In the genomic region with DNA sequence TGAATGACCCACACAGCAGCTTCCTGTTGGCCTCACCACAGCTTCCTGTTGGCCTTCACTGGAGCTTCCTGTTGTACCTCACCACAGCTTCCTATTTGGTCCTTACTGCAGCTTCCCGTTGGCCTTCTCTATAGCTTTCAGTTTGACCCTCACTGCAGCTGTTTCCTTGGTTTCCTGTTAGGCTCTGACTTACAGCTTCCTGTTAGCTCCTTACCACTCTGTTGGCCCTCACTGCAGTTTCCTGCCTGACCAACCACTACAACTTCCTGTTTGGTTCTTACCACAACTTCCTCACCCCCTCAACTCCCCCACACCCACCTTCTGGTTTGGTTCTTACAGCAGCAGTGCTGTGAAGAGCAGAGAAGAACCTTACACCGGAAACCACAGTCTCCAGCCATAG, we compare ENCODE assay signal across 8 mouse cellular contexts.
DNase-seq lines count a peak whose midpoint lies in the region; ATAC-seq and TF ChIP-seq lines count a peak whose summit lies in the region.

No protein-coding gene starts in this region.

- no peak for TF ChIP-seq EP300 in lung, postnatal 0 days (IDR thresholded peaks at IDR 0.05)

- no peak for TF ChIP-seq CTCF in lung, postnatal 0 days (IDR thresholded peaks at IDR 0.05)

- no peaks in the 10 kb centered on the region for H3K9me3 ChIP-seq in lung, postnatal 0 days (ENCODE audit: low read length)

- 68% methylated on average over 2 of the region's 2 CpGs for WGBS in lung, postnatal 0 days

- no peak overlapping the region for H3K4me2 ChIP-seq in lung, postnatal 0 days (replicated peaks; ENCODE audit: low read depth, low read length)

- DNase-seq in kidney, adult 9 months: peak; percentile 25
- no peak for DNase-seq in kidney, postnatal 36 days
- peak; percentile 76 for DNase-seq in T-cell, adult 2 months (ENCODE audit: low spot score)
- DNase-seq in lung, postnatal 0 days (ENCODE audit: low spot score): peak; percentile 26
- peak; percentile 58 to 77 for DNase-seq in thymus, adult 18-20 months
- DNase-seq in c-Kit-positive CD71-positive TER-119-positive erythroid progenitor cells, embryonic 14.5 days (ENCODE audit: low spot score): no peak
- no peak for DNase-seq in layer of hippocampus, adult 11-12 months (ENCODE audit: low spot score)
- DNase-seq in embryo, embryonic 10 days (ENCODE audit: low spot score): no peak

- H3K9ac ChIP-seq in lung, postnatal 0 days (replicated peaks; ENCODE audit: low read depth): no peak overlapping the region

- peak; percentile 47 for ATAC-seq in lung, postnatal 0 days

- H3K27me3 ChIP-seq in lung, postnatal 0 days (replicated peaks; ENCODE audit: insufficient read depth, low read length): no peaks in the 10 kb centered on the region

- no peaks in the 10 kb centered on the region for H3K36me3 ChIP-seq in lung, postnatal 0 days (ENCODE audit: insufficient read depth, low read length)

- H3K4me1 ChIP-seq in lung, postnatal 0 days (ENCODE audit: insufficient read depth, low read depth, low read length): no peaks in the 10 kb centered on the region

- no peak overlapping the region for H3K4me3 ChIP-seq in lung, postnatal 0 days (ENCODE audit: low read depth, low read length)

- peak overlapping the region; percentile 38; the same call in 1 of the 2 replicates for H3K27ac ChIP-seq in lung, postnatal 0 days (ENCODE audit: low read length)

Comparison
In these comparisons a context has a peak if more than half of its experiments do, and no peak if none do; other contexts are left out.
1. DNase-seq: peak in kidney, adult 9 months (single experiment), T-cell, adult 2 months (single experiment), lung, postnatal 0 days (single experiment) and thymus, adult 18-20 months (2 of 2); none in kidney, postnatal 36 days (0 of 2), c-Kit-positive CD71-positive TER-119-positive erythroid progenitor cells, embryonic 14.5 days (single experiment), layer of hippocampus, adult 11-12 months (single experiment) and embryo, embryonic 10 days (single experiment).